Mouse (Mus musculus) urinary bladder, postnatal 10 days (tissue): ENCODE measurements at regions not wholly inside any gene's neighbourhood (a gene's known extent, or its start where the extent isn't known, plus 50 kb on each side); places are given as distances from the start of the nearest gene placed in this dataset.

Experiments
- DNase-seq: peaks from one replicate; pipeline ENCODE4 v3.0.0; 2022; ENCODE audit warnings: low spot score

DNA sequence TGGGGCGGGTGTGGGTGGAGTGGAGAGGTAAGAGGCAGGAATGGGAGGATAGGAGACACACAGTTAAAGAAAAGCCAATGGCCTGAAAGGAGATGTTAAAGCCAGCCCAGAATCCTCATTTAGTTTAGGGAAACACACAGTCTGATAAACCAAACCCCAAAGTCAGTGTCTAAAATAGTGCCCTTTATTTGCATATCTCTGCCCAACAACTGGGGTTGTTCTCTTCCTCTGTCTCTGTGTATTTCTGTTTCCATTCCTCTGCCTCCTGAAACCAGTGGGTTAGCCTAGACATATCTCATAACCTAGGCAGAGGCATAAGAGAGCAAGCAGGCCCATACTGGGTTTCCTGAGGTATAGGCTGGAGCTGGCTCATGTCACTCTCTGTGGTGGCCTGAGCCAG lies 138.6 kb upstream of the Zc3h12a start:
- no peak for DNase-seq

GRCm38 (mm10) chr4:125265575-125265974 lies 137.9 kb upstream of the Zc3h12a start:
- DNase-seq, result no peak

DNA sequence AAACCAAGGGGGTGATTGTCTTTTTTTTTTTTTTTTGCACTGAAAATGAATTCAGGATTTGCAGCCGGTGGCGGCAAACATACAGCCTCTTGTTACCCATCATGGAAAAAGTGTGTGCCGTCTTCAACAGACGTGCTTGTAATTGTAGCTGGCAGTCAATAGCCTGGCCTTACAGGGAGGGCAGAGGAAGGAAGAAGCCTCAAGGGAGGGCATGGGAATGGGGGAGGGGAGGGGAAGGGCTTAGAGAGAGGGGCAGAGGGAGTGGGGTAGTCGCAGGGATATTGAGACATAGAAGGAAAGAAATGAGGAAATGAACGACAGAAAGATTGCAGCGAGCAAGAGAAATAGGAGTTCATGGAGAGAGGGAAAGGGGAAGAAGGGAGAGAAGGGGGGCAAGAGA lies 137.4 kb upstream of the Zc3h12a start:
- DNase-seq, result no peak

- DNase-seq, result no peak
Measured at GRCm38 (mm10) chr4:125261547-125261946, 133.9 kb upstream of the Zc3h12a start.

DNA sequence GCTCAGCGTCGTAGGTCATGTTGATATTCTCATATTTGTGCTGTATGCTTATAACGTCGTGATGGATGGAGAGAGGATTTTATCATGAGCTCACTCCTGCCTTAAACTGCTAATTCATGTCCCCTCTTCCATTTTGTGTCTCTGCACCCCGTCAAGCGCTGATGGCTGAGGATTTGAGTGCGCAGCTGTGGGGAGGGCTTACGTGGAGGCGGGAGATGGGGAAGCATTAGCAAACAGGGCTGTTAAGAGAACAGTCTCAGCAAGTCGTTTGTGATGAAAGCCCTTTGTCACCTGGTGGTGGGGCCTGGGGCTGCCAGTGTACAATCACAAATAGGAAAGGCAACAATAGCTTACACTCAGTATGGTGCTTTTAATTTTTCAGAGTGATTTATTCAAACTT lies 131.7 kb upstream of the Zc3h12a start:
- DNase-seq, result no peak

GRCm38 (mm10) chr4:125257916-125258315 lies 130.3 kb upstream of the Zc3h12a start:
- no peak for DNase-seq

DNA sequence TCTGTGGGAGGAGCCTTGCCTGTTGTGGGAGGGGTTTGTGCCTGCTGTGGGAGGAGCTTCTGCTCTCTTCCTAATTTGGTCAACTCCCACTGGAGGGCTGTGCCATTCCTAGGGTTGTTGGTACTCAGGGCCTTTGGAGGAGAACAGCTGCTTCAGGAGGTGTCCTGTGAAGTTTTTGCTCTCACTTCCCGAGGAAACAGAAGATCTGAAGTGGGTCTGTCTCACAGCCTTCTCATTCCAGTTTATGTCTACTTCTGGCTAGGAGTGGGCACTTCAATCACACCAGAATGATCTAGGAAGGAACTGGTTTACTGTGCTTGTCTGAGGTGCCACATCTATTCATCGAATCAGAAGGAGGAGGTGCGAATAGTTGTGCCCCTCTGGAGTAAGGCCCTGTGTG lies 125.5 kb upstream of the Zc3h12a start:
- DNase-seq, result no peak

DNA sequence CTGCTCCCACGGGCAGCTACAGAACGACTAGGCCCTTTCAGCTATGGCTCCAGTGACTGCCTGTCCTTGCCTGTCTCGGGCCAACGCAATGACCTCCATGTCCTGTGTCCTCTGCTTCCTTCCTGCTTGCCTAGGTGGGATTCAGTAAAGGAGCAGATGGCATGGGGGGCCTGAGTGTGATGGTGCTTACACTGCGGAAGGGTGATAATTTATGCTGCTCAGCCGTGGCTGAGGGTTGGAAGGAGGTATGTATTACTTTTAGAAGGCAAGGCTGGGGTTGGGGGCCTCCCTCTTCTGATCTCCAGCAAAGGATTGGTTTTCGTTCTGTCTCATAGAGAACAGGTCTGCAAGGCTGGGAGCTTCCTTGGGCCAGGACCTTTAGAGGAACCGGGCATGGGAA lies 124.6 kb upstream of the Zc3h12a start:
- DNase-seq, result no peak

- no peak for DNase-seq
Measured at GRCm38 (mm10) chr4:125249061-125249460, 121.4 kb upstream of the Zc3h12a start.

DNA sequence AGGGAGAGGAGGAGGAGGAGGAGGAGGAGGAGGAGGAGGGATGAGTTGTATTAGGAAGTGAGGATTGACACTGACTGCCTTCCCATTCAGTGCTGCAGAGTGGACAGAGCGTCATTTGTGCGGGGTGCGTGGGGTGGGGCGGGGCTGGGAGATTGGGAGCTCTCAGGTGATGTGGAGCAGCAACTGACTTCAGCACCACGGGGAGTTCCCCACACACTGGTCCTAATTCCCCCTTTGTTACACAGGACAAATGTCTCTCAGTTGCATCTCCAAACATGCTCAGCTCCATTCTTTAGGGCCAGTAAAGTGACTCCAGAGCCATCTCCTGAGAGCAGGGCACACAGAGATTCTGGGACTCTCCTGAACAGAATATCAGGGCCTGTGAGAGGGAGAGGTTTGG lies 118.5 kb upstream of the Zc3h12a start:
- DNase-seq, result no peak

DNA sequence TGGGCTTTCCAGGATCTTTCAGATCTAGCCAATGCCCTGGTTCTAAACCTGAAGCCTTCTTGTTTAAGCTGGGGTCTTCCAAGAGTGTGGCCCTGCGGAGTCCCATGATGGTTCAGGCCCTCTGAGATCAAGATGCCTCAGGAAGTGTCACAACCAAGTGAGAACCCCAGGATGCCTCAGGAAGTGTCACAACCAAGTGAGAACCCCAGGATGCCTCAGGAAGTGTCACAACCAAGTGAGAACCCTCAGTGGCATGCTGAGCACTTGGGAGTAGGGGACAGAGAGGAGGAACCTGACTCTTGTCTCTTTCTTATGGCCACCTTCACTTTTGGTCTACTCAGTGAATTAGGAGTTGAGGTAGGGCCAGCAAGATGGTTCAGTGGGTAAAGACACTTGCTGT lies 114.9 kb upstream of the Zc3h12a start:
- no peak for DNase-seq

DNA sequence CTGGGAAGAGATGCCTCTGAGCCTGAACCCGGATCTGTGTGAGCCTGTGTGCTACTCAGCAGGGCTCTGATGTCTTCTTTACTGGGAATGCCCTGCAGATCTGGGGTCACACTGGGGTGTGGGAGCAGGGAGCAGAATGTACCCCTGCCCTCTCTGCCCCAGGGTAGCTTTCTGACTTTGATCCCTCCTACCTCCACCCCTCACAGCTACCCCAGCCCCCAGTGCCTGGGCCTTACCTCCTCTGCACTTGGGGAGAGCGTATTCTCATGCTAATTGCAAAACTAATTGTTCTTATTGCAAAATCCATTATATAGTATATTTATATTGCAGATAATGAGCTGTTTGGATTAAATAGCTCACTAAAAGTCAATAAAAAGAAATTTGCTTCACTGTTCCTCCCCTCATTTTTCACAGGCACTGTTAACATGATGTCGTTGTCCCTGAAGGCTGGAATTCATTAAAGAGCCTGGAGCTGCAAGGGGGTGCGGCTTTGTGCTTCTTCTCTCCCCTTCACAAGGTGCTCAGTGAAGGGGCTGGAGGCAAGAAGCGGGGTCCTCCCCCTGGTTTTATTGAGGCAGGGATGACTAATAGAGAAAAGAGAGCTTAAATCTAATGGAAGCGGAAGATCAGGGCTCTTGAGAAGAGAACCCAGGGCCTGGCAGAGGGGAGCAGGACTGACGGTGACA lies 114.1 kb upstream of the Zc3h12a start:
- DNase-seq, result no peak

DNA sequence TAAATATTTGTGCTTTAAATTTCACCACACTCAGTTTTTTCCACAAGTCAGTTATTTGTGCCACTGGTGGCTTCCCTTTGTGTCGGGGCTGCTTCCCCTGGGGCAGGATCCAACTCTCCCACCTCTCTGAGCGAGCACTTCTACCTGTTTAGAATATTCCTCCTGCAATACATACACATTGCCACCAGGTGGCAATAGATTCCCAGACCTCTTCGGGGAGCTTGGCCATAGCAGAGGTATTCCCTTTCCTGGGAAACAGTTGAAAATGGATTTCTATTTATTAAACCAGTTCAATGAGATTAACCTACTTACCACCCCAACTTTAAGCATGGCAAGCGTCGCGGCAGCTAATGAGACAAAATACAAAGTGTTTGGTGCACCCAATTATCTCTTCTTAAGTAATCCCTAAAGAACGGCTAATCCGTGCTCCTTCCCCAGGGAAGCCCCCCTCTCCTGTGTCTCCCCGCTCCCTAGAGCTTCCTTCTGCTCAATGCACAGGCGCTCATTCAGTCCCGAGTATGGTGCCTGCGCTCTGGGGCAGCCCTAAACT lies 104.1 kb upstream of the Zc3h12a start:
- no peak for DNase-seq

- no peak for DNase-seq
Measured at GRCm38 (mm10) chr4:125227194-125227593, 99.6 kb upstream of the Zc3h12a start.

GRCm38 (mm10) chr4:125222922-125223321 lies 95.3 kb upstream of the Zc3h12a start:
- no peak for DNase-seq

- DNase-seq, result no peak
Measured at GRCm38 (mm10) chr4:125220314-125220713, 92.7 kb upstream of the Zc3h12a start.

GRCm38 (mm10) chr4:125219209-125219608 lies 91.6 kb upstream of the Zc3h12a start:
- DNase-seq, result no peak

- DNase-seq, result no peak
Measured at GRCm38 (mm10) chr4:125214306-125214705, 86.7 kb upstream of the Zc3h12a start.

GRCm38 (mm10) chr4:125212176-125212530 lies 84.5 kb upstream of the Zc3h12a start:
- no peak for DNase-seq

DNA sequence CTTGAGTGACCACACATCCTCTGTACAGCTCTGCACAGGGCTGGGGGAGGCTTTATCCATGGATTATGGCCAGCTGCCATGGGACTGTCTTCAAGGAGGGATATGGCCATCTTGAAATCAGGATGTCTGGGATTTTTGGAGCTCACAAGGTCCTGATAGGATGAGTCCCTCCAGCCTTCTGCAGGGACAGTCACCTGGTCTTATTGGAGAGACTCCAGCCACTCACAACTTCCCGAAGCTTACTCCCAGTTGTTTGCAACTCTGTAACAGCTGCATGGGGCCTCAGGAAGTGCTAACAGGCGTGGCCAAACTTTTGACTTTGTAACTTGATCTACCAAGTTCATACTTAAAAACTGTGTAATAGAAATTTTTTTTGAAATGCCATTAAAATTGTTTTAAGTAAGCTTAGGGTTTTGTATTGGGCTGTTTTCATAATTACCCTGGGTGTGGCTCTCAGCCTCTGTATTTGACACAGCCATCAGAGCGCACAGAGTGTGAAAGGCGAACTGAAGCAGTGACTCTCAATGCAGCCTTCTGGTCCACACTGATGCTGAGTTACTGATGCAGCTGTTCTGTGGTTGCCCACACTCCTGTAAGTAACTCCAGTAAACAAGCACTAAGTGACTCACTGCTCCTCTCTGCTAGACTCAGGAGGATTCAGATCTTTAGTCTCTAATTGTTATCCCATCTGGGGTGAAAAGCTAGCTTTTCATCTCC lies 84.0 kb upstream of the Zc3h12a start:
- no peak for DNase-seq

DNA sequence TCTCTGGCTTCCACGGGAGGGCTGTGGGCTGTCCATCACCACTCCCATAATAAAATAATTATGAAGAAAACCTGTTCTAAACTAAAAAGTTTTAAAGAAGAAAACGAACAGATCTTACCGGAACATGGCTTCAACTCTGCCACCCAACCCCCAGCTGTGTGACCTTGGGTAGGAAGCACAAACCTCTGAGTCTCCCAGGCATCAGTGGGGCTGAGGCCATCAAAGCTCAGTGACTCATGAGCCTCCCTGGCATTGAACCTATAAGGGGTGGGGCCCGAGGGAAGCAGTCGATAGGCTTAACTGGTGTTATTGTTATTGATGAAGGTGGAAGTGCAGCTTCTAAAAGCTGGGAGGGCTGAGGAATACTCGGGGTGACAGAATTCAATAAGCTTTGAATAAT lies 83.1 kb upstream of the Zc3h12a start:
- no peak for DNase-seq

DNA sequence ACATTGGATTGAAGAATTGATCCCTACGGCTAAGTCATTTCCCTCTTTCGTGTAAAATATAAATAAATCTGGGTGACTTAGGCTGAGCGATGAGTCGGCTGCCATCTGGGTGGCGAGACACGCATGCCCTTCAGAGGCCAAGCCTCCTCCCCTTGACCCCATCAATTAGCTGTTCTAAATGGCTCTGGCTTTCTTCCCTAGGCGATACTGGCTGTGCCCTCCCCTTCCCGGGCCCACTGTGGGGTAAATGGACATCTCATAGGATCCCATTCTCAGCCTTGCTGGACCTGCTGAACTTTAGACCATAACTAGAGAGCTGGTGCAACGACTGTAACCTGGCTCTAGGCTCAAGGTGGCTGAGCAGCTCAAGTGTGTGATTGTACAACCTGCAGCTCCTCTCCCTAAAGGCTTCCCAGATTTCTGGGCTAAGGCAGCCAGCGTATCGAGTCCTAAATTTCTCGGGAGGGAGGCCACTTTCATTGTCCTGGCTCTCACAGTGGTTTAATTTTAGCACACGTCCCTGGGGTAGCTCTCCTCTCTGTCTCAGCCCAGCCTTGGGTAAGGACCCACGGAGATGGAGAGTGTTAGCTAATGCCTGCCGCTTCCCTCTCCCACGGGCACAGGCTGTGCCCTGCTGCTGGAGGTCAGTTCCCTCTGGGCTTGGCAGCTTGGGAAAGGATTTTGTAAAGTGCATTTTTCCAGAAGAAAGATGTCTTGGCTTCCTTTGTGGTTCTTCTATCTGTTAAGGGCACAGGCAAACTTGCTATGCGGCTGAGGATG lies 80.7 kb upstream of the Zc3h12a start:
- no peak for DNase-seq

GRCm38 (mm10) chr4:125203521-125203920 lies 75.9 kb upstream of the Zc3h12a start:
- DNase-seq, result no peak
